Mouse (Mus musculus) C2C12 (cell line): Measurements from ENCODE around the gene Mpp6.

ENCODE experiments used
- CEBPB ChIP-seq: IDR thresholded peaks from one replicate; pipeline ENCODE4 v1.6.1; 2011; ENCODE audit warnings: low read depth, mild to moderate bottlenecking, control low read depth, moderate library complexity
- CTCF ChIP-seq: IDR thresholded peaks from one replicate; pipeline ENCODE4 v1.5.1; 2011; ENCODE audit not compliant: control insufficient read depth, insufficient read depth, insufficient read length
- MYOD1 ChIP-seq: IDR thresholded peaks from one replicate; pipeline ENCODE4 v1.6.1; 2011; ENCODE audit warnings: low read depth; ENCODE audit not compliant: control insufficient read depth, insufficient read length

GRCm38 (mm10) chr6:50163013-50163412 is 53.0 kb downstream of the Mpp6 start:
- TF ChIP-seq CTCF (no peak), MYOD1 (no peak), CEBPB (no peak)
